Comparison of ENCODE assay signal across 20 mouse cellular contexts in the genomic region with DNA sequence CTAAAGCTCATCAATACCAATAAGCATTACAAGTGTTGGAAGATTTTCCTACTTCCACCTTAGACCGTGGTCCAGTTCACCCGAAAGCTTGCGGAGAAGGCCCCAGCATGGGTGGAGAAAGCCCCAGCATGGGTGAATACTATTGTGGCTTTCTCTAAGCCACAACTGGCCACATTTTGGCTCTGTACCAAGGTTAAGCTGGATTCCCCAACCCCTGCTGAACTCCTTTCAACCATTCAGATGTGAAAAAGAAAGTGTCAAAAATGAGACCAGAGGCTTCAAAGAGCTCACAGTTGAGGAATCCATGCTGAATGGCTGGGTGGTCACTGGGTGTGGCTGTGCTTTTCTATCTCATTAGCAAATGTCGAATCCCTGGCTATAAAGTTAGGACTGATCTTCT. TPM values are rescaled to one million over a fixed set of nuclear protein-coding genes. Genes with fewer than 3 reads are reported as not detected.
"Had no signal": no experiment of that assay in that cellular context is flagged by ENCODE, and none has a peak within 500 bp of the region (broad histone marks: within the 10 kb centered on the region; RNA-seq: fewer than 3 reads in every experiment).

No protein-coding gene starts in this region.

- H3K4me2 ChIP-seq: limb, embryonic 12.5 days; liver, embryonic 13.5 days; lung, embryonic 15.5 days; midbrain, embryonic 11.5 days; neural tube, embryonic 13.5 days had no signal

- H3K4me3 ChIP-seq: limb, embryonic 12.5 days; liver, embryonic 13.5 days; lung, embryonic 15.5 days; megakaryocyte, embryonic 14.5 days; neural tube, embryonic 13.5 days had no signal

- H3K27ac ChIP-seq: limb, embryonic 12.5 days; liver, embryonic 13.5 days; lung, embryonic 15.5 days; macrophage; neural tube, embryonic 13.5 days; stomach, postnatal 0 days had no signal

- H3K9ac ChIP-seq: limb, embryonic 12.5 days; liver, embryonic 13.5 days; liver, postnatal 0 days; lung, embryonic 15.5 days; neural tube, embryonic 13.5 days had no signal

- H3K4me1 ChIP-seq: limb, embryonic 12.5 days; liver, embryonic 13.5 days; lung, embryonic 15.5 days; neural tube, embryonic 13.5 days had no signal

- DNase-seq: kidney, postnatal 25 days; layer of hippocampus, adult 9-11 months; liver; liver, embryonic 13.5 days; liver, postnatal 0 days; lung, postnatal 14 days; right cerebral cortex, postnatal 14 days; thymus, postnatal 4 days had no signal

- H3K27me3 ChIP-seq: limb, embryonic 12.5 days; liver, embryonic 13.5 days; lung, embryonic 15.5 days; neural tube, embryonic 13.5 days had no signal

- H3K9me3 ChIP-seq: limb, embryonic 12.5 days; liver, embryonic 13.5 days; lung, embryonic 15.5 days; neural tube, embryonic 13.5 days had no signal

- H3K36me3 ChIP-seq: limb, embryonic 12.5 days; liver, embryonic 13.5 days; lung, embryonic 15.5 days; neural tube, embryonic 13.5 days had no signal

RNA-seq across cellular contexts. Expression of a gene that starts 2.9 kb away (rescaled TPM):
- total RNA-seq: layer of hippocampus, adult 18-20 months; left cerebral cortex, postnatal 36 days had no signal
- polyA plus RNA-seq: kidney, embryonic 16.5 days; limb, embryonic 12.5 days; liver, embryonic 13.5 days; liver, postnatal 0 days; lung, embryonic 15.5 days; macrophage; midbrain, embryonic 11.5 days; midbrain, embryonic 16.5 days; neural tube, embryonic 13.5 days; small intestine, adult 2 months; stomach, postnatal 0 days had no signal

RNA-seq across cellular contexts. Expression of a gene that starts 29.8 kb away (rescaled TPM):
- total RNA-seq: layer of hippocampus, adult 18-20 months; left cerebral cortex, postnatal 36 days had no signal
- polyA plus RNA-seq: kidney, embryonic 16.5 days; liver, embryonic 13.5 days; liver, postnatal 0 days; macrophage; midbrain, embryonic 16.5 days had no signal
